Mouse (Mus musculus) embryonic facial prominence, embryonic 14.5 days (tissue): ENCODE measurements around the gene Gm9817. TPM values are rescaled to one million over a fixed set of nuclear protein-coding genes. Genes with fewer than 3 reads are reported as not detected.

Experiments used
- ATAC-seq: fragments of 200-750 bp; cut with Nextera tagmentation; 2 replicates; pipeline ENCODE4 v1.8.0; 2017; ENCODE audit warnings: low read depth, moderate number of reproducible peaks, moderate TSS enrichment
- DNase-seq: peaks from one replicate; pipeline ENCODE4 v3.0.0-alpha.2; 2015; ENCODE audit warnings: low spot score
- H3K27ac ChIP-seq: fragments of 300-500 bp; sonication (generic); replicated peaks from 2 replicates; pipeline ENCODE4 v1.5.1; 2014; ENCODE audit warnings: low read depth, mild to moderate bottlenecking, low read length, moderate library complexity
- H3K27me3 ChIP-seq: fragments of 300-500 bp; sonication (generic); replicated peaks from 2 replicates; pipeline ENCODE4 v1.6.1; 2014; ENCODE audit warnings: low read length; ENCODE audit not compliant: control insufficient read depth, insufficient read depth
- H3K36me3 ChIP-seq: fragments of 300-500 bp; sonication (generic); 2 replicates; pipeline ENCODE4 v1.6.1; 2014; ENCODE audit warnings: low read length, mixed read lengths; ENCODE audit not compliant: control insufficient read depth, insufficient read depth
- H3K4me1 ChIP-seq: fragments of 300-500 bp; sonication (generic); 2 replicates; pipeline ENCODE4 v1.6.1; 2014; ENCODE audit warnings: antibody characterized with exemption, low read length; ENCODE audit not compliant: control insufficient read depth, insufficient read depth
- H3K4me2 ChIP-seq: fragments of 300-500 bp; sonication (generic); 2 replicates; pipeline ENCODE4 v1.6.1; 2014; ENCODE audit warnings: low read depth, mild to moderate bottlenecking, low read length, moderate library complexity, mixed read lengths
- H3K4me3 ChIP-seq: fragments of 300-500 bp; sonication (generic); 2 replicates; pipeline ENCODE4 v1.5.1; 2014; ENCODE audit warnings: low read depth, mild to moderate bottlenecking, low read length
- H3K9ac ChIP-seq: fragments of 300-500 bp; sonication (generic); 2 replicates; pipeline ENCODE4 v1.6.1; 2014; ENCODE audit warnings: low read depth, mild to moderate bottlenecking, low read length, moderate library complexity, mixed read lengths
- H3K9me3 ChIP-seq: fragments of 300-500 bp; sonication (generic); 2 replicates; pipeline ENCODE4 v1.6.1; 2016; ENCODE audit warnings: low read length; ENCODE audit not compliant: control insufficient read depth
- WGBS: fragments of 180-500 bp; shearing (Covaris S2); extraction: QIAGEN DNeasy Blood & Tissue Kit; methylation state at CpG from one replicate; pipeline ENCODE4 v1.1.7; 2014; 5-methylcytosine and 5-hydroxymethylcytosine counted together
- polyA plus RNA-seq: library from polyadenylated mRNA; unstranded; fragments of >200 nt; fragmentation: Nextera tagmentation; extraction: Ambion mirVana; gene quantifications from 2 replicates; pipeline ENCODE4 v1.2.1, GENCODE M21; 2014

Gene Gm9817
- polyA plus RNA-seq, 1 experiment from 2014 or later = 0.17 TPM

- WGBS = 64% methylated on average over 4 of the region's 4 CpGs
- Histone ChIP-seq H3K9ac (no peak overlapping the region), H3K4me1 (peaks cover 3% of the 10 kb centered on the region; the same call in 1 of the 2 replicates), H3K9me3 (no peaks in the 10 kb centered on the region), H3K4me2 (no peak overlapping the region), H3K36me3 (no peaks in the 10 kb centered on the region), H3K27ac (no peak overlapping the region), H3K4me3 (no peak overlapping the region), H3K27me3 (no peaks in the 10 kb centered on the region)
- ATAC-seq (no peak), DNase-seq (no peak)
These were observed 38.3 kb upstream of the Gm9817 start for GRCm38 (mm10) chr13:45040195-45040594.

- 60% methylated on average over 7 of the region's 7 CpGs for WGBS
- H3K9ac ChIP-seq = no peak overlapping the region
- no peaks in the 10 kb centered on the region for H3K9me3 ChIP-seq
- H3K4me1 ChIP-seq = peaks cover 3% of the 10 kb centered on the region; the same call in 1 of the 2 replicates
- ATAC-seq (no peak), DNase-seq (no peak)
- no peaks in the 10 kb centered on the region for H3K27me3 ChIP-seq
- H3K4me2 ChIP-seq = no peak overlapping the region
- H3K4me3 ChIP-seq = no peak overlapping the region
- no peaks in the 10 kb centered on the region for H3K36me3 ChIP-seq
- H3K27ac ChIP-seq = no peak overlapping the region
These were observed 37.8 kb upstream of the Gm9817 start for GRCm38 (mm10) chr13:45040741-45041140.

GRCm38 (mm10) chr13:45043466-45043865 lies 35.0 kb upstream of the Gm9817 start:
- WGBS = 45% methylated on average over 3 of the region's 3 CpGs
- no peak for ATAC-seq

GRCm38 (mm10) chr13:45049261-45050020 lies 29.1 kb upstream of the Gm9817 start:
- Histone ChIP-seq H3K9me3 (no peaks in the 10 kb centered on the region), H3K27ac (no peak overlapping the region), H3K9ac (no peak overlapping the region), H3K36me3 (no peaks in the 10 kb centered on the region), H3K4me1 (no peaks in the 10 kb centered on the region), H3K4me2 (no peak overlapping the region), H3K4me3 (no peak overlapping the region), H3K27me3 (no peaks in the 10 kb centered on the region)
- WGBS = 79% methylated on average over 7 of the region's 7 CpGs
- DNase-seq (no peak), ATAC-seq (no peak)

More at GRCm38 (mm10) chr13:45043466-45043865, 35.0 kb upstream of the Gm9817 start:
- DNase-seq = no peak
- no peak overlapping the region for H3K27ac ChIP-seq
- no peak overlapping the region for H3K4me2 ChIP-seq
- no peaks in the 10 kb centered on the region for H3K27me3 ChIP-seq
- H3K4me1 ChIP-seq = peaks cover 3% of the 10 kb centered on the region; the same call in 1 of the 2 replicates
- no peak overlapping the region for H3K4me3 ChIP-seq
- H3K9ac ChIP-seq = no peak overlapping the region
- no peaks in the 10 kb centered on the region for H3K36me3 ChIP-seq
- H3K9me3 ChIP-seq = no peaks in the 10 kb centered on the region

- WGBS = 67% methylated on average over 7 of the region's 7 CpGs
- no peak for DNase-seq
- H3K4me2 ChIP-seq = no peak overlapping the region
- H3K4me1 ChIP-seq = no peaks in the 10 kb centered on the region
- H3K27me3 ChIP-seq = no peaks in the 10 kb centered on the region
- no peak overlapping the region for H3K27ac ChIP-seq
- no peak for ATAC-seq
- H3K4me3 ChIP-seq = no peak overlapping the region
- H3K9ac ChIP-seq = no peak overlapping the region
- H3K36me3 ChIP-seq = no peaks in the 10 kb centered on the region
- H3K9me3 ChIP-seq = no peaks in the 10 kb centered on the region
These were observed 25.7 kb upstream of the Gm9817 start for GRCm38 (mm10) chr13:45052805-45053204.

GRCm38 (mm10) chr13:45053843-45054242 lies 24.6 kb upstream of the Gm9817 start:
- no peak overlapping the region for H3K27ac ChIP-seq
- no peaks in the 10 kb centered on the region for H3K27me3 ChIP-seq
- H3K9ac ChIP-seq = no peak overlapping the region
- ATAC-seq (no peak), DNase-seq (no peak)
- H3K36me3 ChIP-seq = no peaks in the 10 kb centered on the region
- H3K4me3 ChIP-seq = no peak overlapping the region
- 89% methylated on average over 3 of the region's 3 CpGs for WGBS
- no peak overlapping the region for H3K4me2 ChIP-seq
- H3K9me3 ChIP-seq = no peaks in the 10 kb centered on the region
- H3K4me1 ChIP-seq = no peaks in the 10 kb centered on the region

GRCm38 (mm10) chr13:45059206-45059605 lies 19.3 kb upstream of the Gm9817 start:
- Histone ChIP-seq H3K4me2 (no peak overlapping the region), H3K27ac (no peak overlapping the region), H3K36me3 (no peaks in the 10 kb centered on the region), H3K4me3 (no peak overlapping the region), H3K9me3 (no peaks in the 10 kb centered on the region), H3K27me3 (no peaks in the 10 kb centered on the region), H3K4me1 (no peaks in the 10 kb centered on the region), H3K9ac (no peak overlapping the region)
- ATAC-seq (no peak), DNase-seq (no peak)
- WGBS = 83% methylated on average over 17 of the region's 17 CpGs

GRCm38 (mm10) chr13:45063146-45063545 lies 15.3 kb upstream of the Gm9817 start:
- 68% methylated on average over 5 of the region's 5 CpGs for WGBS
- Histone ChIP-seq H3K9me3 (no peaks in the 10 kb centered on the region), H3K36me3 (no peaks in the 10 kb centered on the region), H3K4me3 (no peak overlapping the region), H3K27ac (no peak overlapping the region), H3K9ac (no peak overlapping the region), H3K27me3 (no peaks in the 10 kb centered on the region), H3K4me1 (no peaks in the 10 kb centered on the region), H3K4me2 (no peak overlapping the region)
- ATAC-seq = no peak
- DNase-seq = no peak

- Histone ChIP-seq H3K36me3 (no peaks in the 10 kb centered on the region), H3K4me1 (no peaks in the 10 kb centered on the region), H3K9ac (no peak overlapping the region), H3K27ac (no peak overlapping the region), H3K4me3 (no peak overlapping the region), H3K27me3 (no peaks in the 10 kb centered on the region), H3K4me2 (no peak overlapping the region), H3K9me3 (no peaks in the 10 kb centered on the region)
- no peak for DNase-seq
- no peak for ATAC-seq
- WGBS = 89% methylated on average over 4 of the region's 4 CpGs
These were observed 13.5 kb upstream of the Gm9817 start for GRCm38 (mm10) chr13:45064951-45065350.
